Mouse (Mus musculus) ES-Bruce4 (cell line): ENCODE data around the gene Gon7. TPM values are rescaled to one million over a fixed set of nuclear protein-coding genes. Genes with fewer than 3 reads are reported as not detected.
A peak's percentile ranks its signal among the peaks of the same experiment; 100 is the strongest.

Experiments
- H3K27ac ChIP-seq: 2 replicates; pipeline ENCODE4 v1.5.1; 2012; ENCODE audit warnings: low read length, inconsistent platforms; ENCODE audit not compliant: insufficient read depth
- H3K27me3 ChIP-seq: 2 replicates; pipeline ENCODE4 v1.6.1; 2012; ENCODE audit warnings: mild to moderate bottlenecking, low read length, inconsistent platforms; ENCODE audit not compliant: control insufficient read depth, poor library complexity, insufficient read depth, severe bottlenecking
- H3K36me3 ChIP-seq: 2 replicates; pipeline ENCODE4 v1.6.1; 2012; ENCODE audit warnings: inconsistent platforms, mild to moderate bottlenecking, low read length, moderate library complexity; ENCODE audit not compliant: control insufficient read depth, poor library complexity, insufficient read depth, severe bottlenecking
- H3K4me1 ChIP-seq: one replicate; pipeline ENCODE4 v1.8.1; 2011; ENCODE audit warnings: low read length; ENCODE audit not compliant: control insufficient read depth, insufficient read depth
- H3K4me3 ChIP-seq: 2 replicates; pipeline ENCODE4 v1.5.1; 2011; ENCODE audit warnings: low read depth, mild to moderate bottlenecking, low read length
- H3K9ac ChIP-seq: 2 replicates; pipeline ENCODE4 v1.6.1; 2012; ENCODE audit warnings: low read depth, mild to moderate bottlenecking, inconsistent platforms; ENCODE audit not compliant: poor library complexity, severe bottlenecking
- H3K9me3 ChIP-seq: replicated peaks from 2 replicates; pipeline ENCODE4 v1.6.1; 2012; ENCODE audit warnings: mild to moderate bottlenecking, low read length, inconsistent platforms; ENCODE audit not compliant: control insufficient read depth, poor library complexity, insufficient read depth, severe bottlenecking
- CTCF ChIP-seq: IDR thresholded peaks from one replicate; pipeline ENCODE4 v1.8.1; 2011; ENCODE audit warnings: low read depth, low read length
- EP300 ChIP-seq: IDR thresholded peaks from 2 replicates; pipeline ENCODE4 v1.6.1; 2011; ENCODE audit warnings: low read depth, low read length; ENCODE audit not compliant: insufficient read depth
- POLR2A ChIP-seq: IDR thresholded peaks from one replicate; pipeline ENCODE4 v1.8.1; 2011; ENCODE audit warnings: low read length; ENCODE audit not compliant: insufficient read depth
- polyA plus RNA-seq: library from polyadenylated mRNA; stranded (reverse); fragments of >200 nt; gene quantifications from 2 replicates; pipeline ENCODE4 v1.2.4, GENCODE M21; 2011; ENCODE audit warnings: low read depth; ENCODE audit not compliant: missing spikeins, insufficient read depth, insufficient read length

Gon7 gene
- polyA plus RNA-seq, 1 experiment, result 23.6 TPM

DNA sequence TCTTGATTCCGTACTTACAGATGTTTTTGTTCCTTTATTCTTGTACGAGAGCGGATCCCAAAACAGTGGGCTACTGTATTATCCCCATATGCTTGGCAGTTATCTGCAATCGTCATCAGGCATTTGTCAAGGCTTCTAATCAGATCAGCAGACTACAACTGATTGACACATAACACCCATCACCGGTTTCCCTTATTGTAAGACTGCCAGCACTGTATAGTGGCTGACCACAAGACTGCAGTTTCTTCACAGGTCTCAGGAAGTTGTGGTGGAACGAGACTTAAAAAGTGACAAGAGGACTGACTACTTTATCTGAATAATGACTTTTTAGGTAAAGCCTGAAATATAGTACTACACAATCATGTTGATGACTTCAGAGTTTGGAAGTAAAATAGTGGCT, 12.8 kb downstream of the Gon7 start:
- H3K27ac ChIP-seq, result peak overlapping the region; percentile 32; the same call in 1 of the 2 replicates
- peaks cover 26% of the 10 kb centered on the region for H3K36me3 ChIP-seq
- no peaks in the 10 kb centered on the region for H3K27me3 ChIP-seq
- H3K9me3 ChIP-seq, result no peaks in the 10 kb centered on the region
- H3K9ac ChIP-seq, result peak overlapping the region; percentile 95
- TF ChIP-seq POLR2A, result no peak
- TF ChIP-seq CTCF, result no peak
- TF ChIP-seq EP300, result no peak
- no peaks in the 10 kb centered on the region for H3K4me1 ChIP-seq
- peak overlapping the region; percentile 40; the same call in 1 of the 2 replicates for H3K4me3 ChIP-seq

DNA sequence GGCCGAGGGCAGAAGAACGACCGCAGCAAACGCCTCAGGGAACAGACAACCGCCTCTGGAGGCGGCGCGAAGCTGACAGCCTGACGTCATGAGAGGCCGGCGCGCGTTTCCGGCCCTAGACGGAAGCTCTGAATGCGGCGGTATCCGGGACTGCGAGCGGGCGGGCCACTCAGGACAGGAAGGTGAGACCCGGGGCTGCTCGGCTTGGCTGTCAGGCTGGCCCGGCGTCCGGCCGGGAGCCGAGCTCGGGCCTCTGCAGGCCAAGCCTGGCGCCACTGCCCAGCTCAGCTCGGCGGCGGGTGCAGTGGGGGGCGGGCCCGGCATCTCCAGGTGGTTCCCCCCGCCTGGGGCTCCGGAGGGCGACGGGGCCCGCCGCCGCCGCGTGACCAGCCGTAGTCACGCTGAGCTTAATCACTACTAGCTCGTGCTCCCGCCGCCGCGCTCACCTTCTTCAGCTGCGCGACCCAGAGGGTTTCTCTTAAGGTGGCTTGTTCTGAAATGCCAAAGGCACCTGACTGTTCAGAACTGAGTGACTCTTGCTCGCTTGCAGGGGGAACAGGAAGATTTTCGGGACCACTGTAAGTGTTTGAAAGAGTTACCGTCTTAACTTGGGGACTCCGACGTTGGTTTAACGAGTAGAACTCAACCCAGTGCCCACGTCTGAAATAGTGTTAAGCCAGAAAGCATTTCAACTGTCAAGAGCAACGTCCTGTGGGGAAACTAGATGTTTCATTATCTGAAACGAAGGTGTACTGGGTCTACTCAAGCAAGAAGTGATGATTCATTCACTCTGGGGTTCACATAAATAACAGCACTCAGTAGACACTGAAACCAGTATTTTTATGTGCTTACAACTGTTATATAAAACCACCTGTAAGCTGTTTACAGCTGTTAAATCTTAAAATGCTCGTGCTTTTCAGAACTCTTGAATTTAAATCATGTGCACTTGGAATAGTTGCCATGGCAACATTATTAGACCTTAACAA, 13.7 kb downstream of the Gon7 start, which contains the start of the genes Moap1 and Tmem251:
Moap1 (minus strand) TSS at position 73 of the 986 bp plus-strand sequence.
Tmem251 (plus strand) TSS at position 174 of the 986 bp plus-strand sequence.
- Histone ChIP-seq H3K9me3 (no peaks in the 10 kb centered on the region), H3K36me3 (peaks cover 24% of the 10 kb centered on the region), H3K4me1 (no peaks in the 10 kb centered on the region), H3K27me3 (no peaks in the 10 kb centered on the region), H3K27ac (peak within 1 kb of the TSS; percentile 82), H3K4me3 (peak within 1 kb of the TSS; percentile 91), H3K9ac (peak within 1 kb of the TSS; percentile 95)
- TF ChIP-seq POLR2A (no peak), EP300 (no peak), CTCF (no peak)

GRCm38 (mm10) chr12:102743036-102743588, 14.5 kb downstream of the Gon7 start:
- Histone ChIP-seq H3K4me3 (peak overlapping the region; percentile 91), H3K9ac (peak overlapping the region; percentile 95), H3K4me1 (no peaks in the 10 kb centered on the region), H3K36me3 (peaks cover 18% of the 10 kb centered on the region), H3K27me3 (no peaks in the 10 kb centered on the region), H3K9me3 (no peaks in the 10 kb centered on the region), H3K27ac (no peak overlapping the region; the same call in 1 of the 2 replicates)
- TF ChIP-seq EP300 (no peak), CTCF (no peak), POLR2A (no peak)

DNA sequence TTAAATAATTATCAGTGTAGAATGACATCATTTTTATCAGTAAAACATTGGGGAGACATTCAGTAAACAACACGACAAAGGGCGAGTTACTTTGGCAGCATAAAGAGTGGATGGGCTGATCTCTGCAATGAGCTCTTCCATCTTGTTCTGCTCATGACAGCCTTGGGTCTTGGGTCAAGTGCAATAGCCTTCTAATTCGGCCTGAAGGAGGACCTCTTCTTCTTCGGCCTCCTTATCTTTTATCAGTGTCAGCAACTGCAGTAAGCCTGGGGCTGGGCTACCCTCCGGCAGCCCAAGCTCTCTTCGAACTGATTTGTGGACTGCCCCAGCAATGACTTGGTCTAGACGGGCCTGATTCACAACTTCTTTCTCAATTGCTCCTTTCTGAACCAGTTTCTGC, 15.5 kb downstream of the Gon7 start:
- Histone ChIP-seq H3K4me1 (no peaks in the 10 kb centered on the region), H3K9me3 (no peaks in the 10 kb centered on the region), H3K27ac (no peak overlapping the region), H3K4me3 (no peak overlapping the region), H3K9ac (peak overlapping the region; percentile 95; the same call in 1 of the 2 replicates), H3K36me3 (peaks cover 17% of the 10 kb centered on the region), H3K27me3 (no peaks in the 10 kb centered on the region)
- TF ChIP-seq EP300 (no peak), POLR2A (no peak), CTCF (no peak)

- H3K9me3 ChIP-seq, result no peaks in the 10 kb centered on the region
- H3K27ac ChIP-seq, result no peak overlapping the region
- no peaks in the 10 kb centered on the region for H3K27me3 ChIP-seq
- H3K4me1 ChIP-seq, result no peaks in the 10 kb centered on the region
- no peak for TF ChIP-seq POLR2A
- TF ChIP-seq CTCF, result no peak
- no peak for TF ChIP-seq EP300
- H3K36me3 ChIP-seq, result peaks cover 5% of the 10 kb centered on the region; the same call in 1 of the 2 replicates
- H3K4me3 ChIP-seq, result no peak overlapping the region
- H3K9ac ChIP-seq, result no peak overlapping the region
Observed at GRCm38 (mm10) chr12:102740285-102740684, 17.3 kb downstream of the Gon7 start.

- H3K4me1 ChIP-seq, result no peaks in the 10 kb centered on the region
- H3K27me3 ChIP-seq, result no peaks in the 10 kb centered on the region
- H3K27ac ChIP-seq, result no peak overlapping the region
- TF ChIP-seq EP300 (no peak), POLR2A (no peak), CTCF (no peak)
- H3K4me3 ChIP-seq, result no peak overlapping the region
- no peaks in the 10 kb centered on the region for H3K9me3 ChIP-seq
- H3K36me3 ChIP-seq, result 0 out of 2 replicates have a peak, but pooled peaks cover 3% of the 10 kb centered on the region
- H3K9ac ChIP-seq, result no peak overlapping the region
Observed at GRCm38 (mm10) chr12:102739096-102739495, 18.5 kb downstream of the Gon7 start.
